In genomic region chr2:167439422-167439821, GRCm38 (mm10) we compare ENCODE assay signal across 19 mouse cellular contexts. TPM values are rescaled to one million over a fixed set of nuclear protein-coding genes. Genes with fewer than 3 reads are reported as not detected.
DNase-seq lines count a peak whose midpoint lies in the region; ATAC-seq lines count a peak whose summit lies in the region.
"Had no signal": no experiment of that assay in that cellular context is flagged by ENCODE, and none has a peak within 500 bp of the region (broad histone marks: within the 10 kb centered on the region; RNA-seq: fewer than 3 reads in every experiment).

No protein-coding gene starts in this region.

- H3K27ac ChIP-seq in kidney, embryonic 15.5 days, result no peak overlapping the region
- H3K27ac ChIP-seq: embryonic facial prominence, embryonic 12.5 days; forebrain, embryonic 15.5 days; hindbrain, embryonic 13.5 days; intestine, embryonic 15.5 days; limb, embryonic 12.5 days; liver, embryonic 12.5 days had no signal

- 97% methylated on average over 3 of the region's 3 CpGs for WGBS in kidney, embryonic 15.5 days

- H3K4me2 ChIP-seq in kidney, embryonic 15.5 days, result no peak overlapping the region
- H3K4me2 ChIP-seq: embryonic facial prominence, embryonic 12.5 days; forebrain, embryonic 15.5 days; hindbrain, embryonic 13.5 days; intestine, embryonic 15.5 days; limb, embryonic 12.5 days; liver, embryonic 12.5 days; lung, embryonic 14.5 days; midbrain, embryonic 11.5 days had no signal

- no peak overlapping the region for H3K9ac ChIP-seq in kidney, embryonic 15.5 days
- H3K9ac ChIP-seq: embryonic facial prominence, embryonic 12.5 days; forebrain, embryonic 15.5 days; hindbrain, embryonic 13.5 days; intestine, embryonic 15.5 days; limb, embryonic 12.5 days; liver, embryonic 12.5 days; lung, embryonic 14.5 days had no signal

- no peaks in the 10 kb centered on the region for H3K27me3 ChIP-seq in kidney, embryonic 15.5 days
- H3K27me3 ChIP-seq: embryonic facial prominence, embryonic 12.5 days; forebrain, embryonic 15.5 days; hindbrain, embryonic 13.5 days; intestine, embryonic 15.5 days; limb, embryonic 12.5 days; liver, embryonic 12.5 days had no signal

- DNase-seq in heart, adult 8-10 months (ENCODE audit: low spot score), result peak; percentile 43
- DNase-seq in heart, adult 9 months (ENCODE audit: low spot score in 2 of 2), result no peak
- peak; percentile 75 for DNase-seq in kidney, adult 18-20 months
- peak; percentile 87 for DNase-seq in kidney, adult 9 months
- DNase-seq in kidney, postnatal 36 days, result peak; percentile 88
- DNase-seq in ovary, postnatal 10 days (ENCODE audit: low spot score), result no peak
- DNase-seq: adrenal gland, adult 2 months; gastrocnemius, postnatal 36 days; lung, embryonic 14.5 days; retina, postnatal 1 day had no signal

- no peaks in the 10 kb centered on the region for H3K4me1 ChIP-seq in kidney, embryonic 15.5 days
- H3K4me1 ChIP-seq: embryonic facial prominence, embryonic 12.5 days; forebrain, embryonic 15.5 days; hindbrain, embryonic 13.5 days; intestine, embryonic 15.5 days; limb, embryonic 12.5 days; liver, embryonic 12.5 days had no signal

- no peaks in the 10 kb centered on the region for H3K9me3 ChIP-seq in kidney, embryonic 15.5 days (replicated peaks)
- H3K9me3 ChIP-seq: embryonic facial prominence, embryonic 12.5 days; forebrain, embryonic 15.5 days; hindbrain, embryonic 13.5 days; intestine, embryonic 15.5 days; limb, embryonic 12.5 days; liver, embryonic 12.5 days had no signal

- no peak for ATAC-seq in kidney, embryonic 15.5 days (replicated peaks; ENCODE audit: low FRiP score)
- ATAC-seq: forebrain, embryonic 15.5 days; intestine, embryonic 15.5 days; liver, embryonic 12.5 days had no signal

- H3K36me3 ChIP-seq in kidney, embryonic 15.5 days, result peaks cover 87% of the 10 kb centered on the region

- H3K4me3 ChIP-seq in kidney, embryonic 15.5 days (replicated peaks), result no peak overlapping the region
- H3K4me3 ChIP-seq: embryonic facial prominence, embryonic 12.5 days; erythroblast, embryonic 14.5 days; forebrain, embryonic 15.5 days; hindbrain, embryonic 13.5 days; intestine, embryonic 15.5 days; limb, embryonic 12.5 days; liver, embryonic 12.5 days had no signal

RNA-seq across cellular contexts. Expression of gene Slc9a8, which starts 17.9 kb away (rescaled TPM):
- 10 to 100 TPM; 24.6 to 30.5 (median 25.6) TPM for total RNA-seq in heart, adult 8-10 months (2022)
- 21.9 and 27.1 TPM in 2 replicates for polyA plus RNA-seq in kidney, embryonic 15.5 days (2015; fragmentation: Nextera tagmentation; extraction: Ambion mirVana)

RNA-seq across cellular contexts. Expression of gene Rnf114, which starts 53.0 kb away (rescaled TPM):
- 10 to 100 TPM; 66.2 to 82.2 (median 75.4) TPM for total RNA-seq in heart, adult 8-10 months (2022)
- 89.9 and 91.9 TPM in 2 replicates for polyA plus RNA-seq in kidney, embryonic 15.5 days (2015; fragmentation: Nextera tagmentation; extraction: Ambion mirVana)

RNA-seq across cellular contexts. Expression of gene Spata2, which starts 53.3 kb away (rescaled TPM):
- total RNA-seq in heart, adult 8-10 months (2022), result 10 to 100 TPM; 10.3 to 17.0 (median 15.9) TPM
- polyA plus RNA-seq in kidney, embryonic 15.5 days (2015; fragmentation: Nextera tagmentation; extraction: Ambion mirVana), result 17.8 and 17.9 TPM in 2 replicates

Comparison
In these comparisons a context has a peak if more than half of its experiments do, and no peak if none do; other contexts are left out.
1. DNase-seq: peak in heart, adult 8-10 months (single experiment), kidney, adult 18-20 months (single experiment), kidney, adult 9 months (single experiment) and kidney, postnatal 36 days (2 of 2); none in heart, adult 9 months (0 of 2) and ovary, postnatal 10 days (single experiment).